Mouse (Mus musculus) left cerebral cortex, postnatal 14 days (tissue): ENCODE results near the gene Ptp4a2. TPM values are rescaled to one million over a fixed set of nuclear protein-coding genes. Genes with fewer than 3 reads are reported as not detected.
"Not testable (repeated sequence)": the region's sequence is repeated elsewhere in the genome, so short reads cannot be mapped to it uniquely, and the experiment has no call there.

Experiments
- DNase-seq, 2 experiments: peaks; one replicate each; pipeline ENCODE4 v3.0.0; 2021 to 2022; ENCODE audit warnings: low spot score in 2 of 2, mixed read lengths in 1 of 2
- intact Hi-C: fragments of 180-260 bp; cut with DNase I; formaldehyde crosslinking; loops from one replicate; pipeline ENCODE4 v1.15.1; 2025
- total RNA-seq, 2 experiments: library from RNA; stranded (reverse); gene quantifications; 2 replicates each; pipeline ENCODE4 v1.2.3; 2021

Gene Ptp4a2
- total RNA-seq, 2 experiments from 2014 or later: 112 to 126 TPM

GRCm38 (mm10) chr4:129834581-129834980 lies 23.6 kb downstream of the Ptp4a2 start:
- intact Hi-C loops: no loop called here
- no peak for DNase-seq

- no peak for DNase-seq
- intact Hi-C loops: no loop called here
Observed at GRCm38 (mm10) chr4:129835296-129835695, 24.3 kb downstream of the Ptp4a2 start.

- intact Hi-C loops: no loop called here
- DNase-seq: no peak
Observed at GRCm38 (mm10) chr4:129839866-129840555, 29.0 kb downstream of the Ptp4a2 start.

GRCm38 (mm10) chr4:129846823-129847222 lies 35.8 kb downstream of the Ptp4a2 start:
- DNase-seq: no peak
- intact Hi-C loops: no loop called here

GRCm38 (mm10) chr4:129850491-129850890 lies 39.5 kb downstream of the Ptp4a2 start:
- DNase-seq: no peak
- intact Hi-C loops: no loop called here

- intact Hi-C loops: no loop called here
- DNase-seq: no peak
Observed at GRCm38 (mm10) chr4:129851861-129852260, 40.8 kb downstream of the Ptp4a2 start.

GRCm38 (mm10) chr4:129853053-129853452 lies 42.0 kb downstream of the Ptp4a2 start:
- DNase-seq: no peak
- intact Hi-C loops: no loop called here

GRCm38 (mm10) chr4:129853996-129854395 lies 43.0 kb downstream of the Ptp4a2 start:
- intact Hi-C loops: no loop called here
- no peak for DNase-seq

- intact Hi-C loops: no loop called here
- no peak for DNase-seq
Observed at GRCm38 (mm10) chr4:129854615-129855014, 43.6 kb downstream of the Ptp4a2 start.

GRCm38 (mm10) chr4:129855051-129855970 lies 44.3 kb downstream of the Ptp4a2 start:
- no peak for DNase-seq
- intact Hi-C loops: no loop called here

GRCm38 (mm10) chr4:129860456-129860855 lies 49.4 kb downstream of the Ptp4a2 start:
- intact Hi-C loops: no loop called here
- no peak for DNase-seq

GRCm38 (mm10) chr4:129861400-129861799 lies 50.4 kb downstream of the Ptp4a2 start:
- intact Hi-C loops: no loop called here
- no peak for DNase-seq

GRCm38 (mm10) chr4:129862357-129862756 lies 51.3 kb downstream of the Ptp4a2 start:
- intact Hi-C loops: no loop called here
- no peak for DNase-seq

GRCm38 (mm10) chr4:129866171-129866570 lies 55.2 kb downstream of the Ptp4a2 start:
- DNase-seq, intact Hi-C loops: not testable (repeated sequence)

- DNase-seq: no peak
- intact Hi-C loops: no loop called here
Observed at GRCm38 (mm10) chr4:129868211-129868610, 57.2 kb downstream of the Ptp4a2 start.

- DNase-seq: no peak
Observed at GRCm38 (mm10) chr4:129870483-129870882, 59.5 kb downstream of the Ptp4a2 start.

GRCm38 (mm10) chr4:129872376-129872922 lies 61.4 kb downstream of the Ptp4a2 start:
- intact Hi-C loops: no loop called here
- DNase-seq: peak in 1 of 2 experiments; percentile 54

More at GRCm38 (mm10) chr4:129870483-129870882, 59.5 kb downstream of the Ptp4a2 start:
- intact Hi-C loops: no loop called here

- no peak for DNase-seq
- intact Hi-C loops: no loop called here
Observed at GRCm38 (mm10) chr4:129874805-129875204, 63.8 kb downstream of the Ptp4a2 start.

- DNase-seq: peak in 1 of 2 experiments; percentile 56
- intact Hi-C loops: no loop called here
Observed at GRCm38 (mm10) chr4:129875406-129875805, 64.4 kb downstream of the Ptp4a2 start.
